Mouse (Mus musculus) limb, embryonic 12.5 days (tissue): ENCODE measurements around the gene Serpinb6b. TPM values are rescaled to one million over a fixed set of nuclear protein-coding genes. Genes with fewer than 3 reads are reported as not detected.

Experiments used
- ATAC-seq: fragments of 200-750 bp; cut with Nextera tagmentation; 2 replicates; pipeline ENCODE4 v1.8.0; 2017; ENCODE audit warnings: low read depth, moderate TSS enrichment; ENCODE audit not compliant: insufficient number of reproducible peaks, insufficient read depth, low FRiP score, low TSS enrichment
- H3K27ac ChIP-seq: fragments of 300-500 bp; sonication (generic); 2 replicates; pipeline ENCODE4 v1.5.1; 2016; ENCODE audit warnings: mild to moderate bottlenecking, moderate library complexity
- H3K27me3 ChIP-seq: fragments of 300-500 bp; sonication (generic); 2 replicates; pipeline ENCODE4 v1.6.1; 2016; ENCODE audit warnings: mild to moderate bottlenecking, moderate library complexity
- H3K36me3 ChIP-seq: fragments of 300-500 bp; sonication (generic); 2 replicates; pipeline ENCODE4 v1.6.1; 2016; ENCODE audit warnings: mild to moderate bottlenecking, moderate library complexity
- H3K4me1 ChIP-seq: fragments of 300-500 bp; sonication (generic); replicated peaks from 2 replicates; pipeline ENCODE4 v1.6.1; 2016
- H3K4me2 ChIP-seq: fragments of 300-500 bp; sonication (generic); 2 replicates; pipeline ENCODE4 v1.6.1; 2016; ENCODE audit warnings: mild to moderate bottlenecking, moderate library complexity
- H3K4me3 ChIP-seq: fragments of 300-500 bp; sonication (generic); replicated peaks from 2 replicates; pipeline ENCODE4 v1.5.1; 2016; ENCODE audit warnings: mild to moderate bottlenecking
- H3K9ac ChIP-seq: fragments of 300-500 bp; sonication (generic); replicated peaks from 2 replicates; pipeline ENCODE4 v1.6.1; 2016; ENCODE audit warnings: mild to moderate bottlenecking, moderate library complexity
- H3K9me3 ChIP-seq: fragments of 300-500 bp; sonication (generic); 2 replicates; pipeline ENCODE4 v1.6.1; 2016; ENCODE audit warnings: mild to moderate bottlenecking, moderate library complexity
- WGBS: fragments of 180-500 bp; shearing (Covaris S2); methylation state at CpG from one replicate; pipeline ENCODE4 v1.1.7; 2016; 5-methylcytosine and 5-hydroxymethylcytosine counted together
- polyA plus RNA-seq: library from polyadenylated mRNA; unstranded; fragments of >200 nt; fragmentation: Nextera tagmentation; extraction: Ambion mirVana; gene quantifications from 2 replicates; pipeline ENCODE4 v1.2.1, GENCODE M21; 2016

Gene Serpinb6b
- polyA plus RNA-seq, 1 experiment from 2014 or later: 0.43 TPM

DNA sequence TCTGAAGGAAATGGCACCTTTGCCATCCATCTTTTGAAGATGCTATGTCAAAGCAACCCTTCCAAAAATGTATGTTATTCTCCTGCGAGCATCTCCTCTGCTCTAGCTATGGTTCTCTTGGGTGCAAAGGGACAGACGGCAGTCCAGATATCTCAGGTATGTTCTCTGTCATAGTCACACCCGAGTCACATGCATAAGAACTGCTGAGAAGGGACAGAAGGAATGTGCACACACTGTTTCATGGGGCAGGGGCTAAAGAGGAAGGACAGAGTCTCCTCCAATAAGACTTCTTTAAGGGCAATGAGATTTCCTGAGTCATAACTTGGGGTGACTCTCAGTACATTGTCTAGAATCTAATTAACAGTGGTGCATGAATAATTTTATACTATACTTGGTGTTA is 41.5 kb downstream of the Serpinb6b start:
- Histone ChIP-seq H3K4me3 (no peak overlapping the region), H3K4me2 (no peak overlapping the region), H3K36me3 (no peaks in the 10 kb centered on the region), H3K9ac (no peak overlapping the region), H3K27me3 (no peaks in the 10 kb centered on the region), H3K9me3 (no peaks in the 10 kb centered on the region), H3K4me1 (0 out of 2 replicates have a peak, but pooled peaks cover 5% of the 10 kb centered on the region), H3K27ac (no peak overlapping the region)
- 79% methylated on average over 3 of the region's 3 CpGs for WGBS
- ATAC-seq: no peak

DNA sequence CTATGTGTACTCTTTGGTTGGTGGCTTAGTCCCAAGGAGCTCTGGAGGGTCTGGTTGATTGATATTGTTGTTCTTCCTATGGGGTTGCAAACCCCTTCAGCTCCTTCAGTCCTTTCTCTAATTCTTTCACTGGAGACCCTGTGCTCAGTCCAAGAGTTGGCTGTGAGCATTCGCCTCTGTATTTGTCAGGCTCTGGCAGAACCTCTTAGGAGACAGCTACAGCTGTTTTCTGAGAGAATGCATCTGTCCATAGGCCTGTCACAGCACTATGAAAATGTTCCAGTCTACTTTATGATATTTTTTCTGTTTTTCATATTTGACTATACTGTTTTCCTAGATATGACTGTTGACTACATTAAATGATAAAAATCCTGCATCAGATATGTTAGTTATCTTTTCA is 47.4 kb downstream of the Serpinb6b start:
- WGBS: 90% methylated on average over 1 of the region's 1 CpGs
- Histone ChIP-seq H3K27ac (no peak overlapping the region), H3K36me3 (no peaks in the 10 kb centered on the region), H3K4me1 (no peaks in the 10 kb centered on the region), H3K4me3 (no peak overlapping the region), H3K4me2 (no peak overlapping the region), H3K9me3 (no peaks in the 10 kb centered on the region), H3K9ac (no peak overlapping the region), H3K27me3 (no peaks in the 10 kb centered on the region)
- ATAC-seq: no peak

DNA sequence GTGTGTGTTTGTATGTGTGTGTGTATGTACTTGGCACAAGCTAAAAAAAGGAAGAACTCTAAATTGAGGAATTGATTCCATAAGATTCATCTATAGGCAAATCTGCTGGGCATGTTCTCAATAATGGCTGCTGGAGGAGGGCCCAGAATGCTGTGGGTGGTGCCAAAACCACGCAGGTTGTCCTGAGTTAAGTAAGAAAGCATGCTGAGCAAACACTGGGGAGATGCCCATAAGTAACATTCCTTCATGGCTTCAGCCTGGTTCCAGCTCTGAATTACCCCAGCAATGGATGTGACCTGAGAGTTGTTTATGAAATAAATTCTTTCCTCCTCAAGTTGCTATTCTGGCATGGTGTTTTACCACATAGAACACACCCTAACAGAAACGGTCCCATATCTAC is 48.3 kb downstream of the Serpinb6b start:
- WGBS: 82% methylated on average over 2 of the region's 2 CpGs
- H3K27me3 ChIP-seq: no peaks in the 10 kb centered on the region
- no peaks in the 10 kb centered on the region for H3K9me3 ChIP-seq
- no peaks in the 10 kb centered on the region for H3K36me3 ChIP-seq
- H3K4me2 ChIP-seq: no peak overlapping the region
- no peak overlapping the region for H3K27ac ChIP-seq
- H3K9ac ChIP-seq: no peak overlapping the region
- no peak overlapping the region for H3K4me3 ChIP-seq
- ATAC-seq: no peak
- no peaks in the 10 kb centered on the region for H3K4me1 ChIP-seq

DNA sequence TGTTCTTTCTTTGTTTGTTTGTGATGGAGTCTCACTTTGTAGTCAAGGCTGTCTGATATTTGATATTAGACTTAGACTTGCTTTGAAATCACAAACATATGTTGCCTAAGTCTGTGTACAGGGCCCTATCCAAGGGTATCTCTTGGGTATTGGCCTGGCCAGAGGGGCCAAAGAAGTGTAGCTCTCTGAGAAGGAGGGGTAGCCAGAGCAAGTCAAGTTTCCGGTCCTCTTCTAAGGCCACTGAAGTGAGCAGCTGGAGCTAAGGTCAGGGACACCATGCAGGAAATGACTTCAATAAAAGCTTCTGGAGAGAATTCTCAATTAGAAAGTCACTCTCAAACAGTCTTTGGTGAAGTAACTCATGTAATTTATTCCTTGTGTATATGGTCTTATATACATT is 57.4 kb downstream of the Serpinb6b start:
- Histone ChIP-seq H3K4me3 (no peak overlapping the region), H3K4me1 (no peaks in the 10 kb centered on the region), H3K9me3 (0 out of 2 replicates have a peak, but pooled peaks cover 6% of the 10 kb centered on the region), H3K4me2 (no peak overlapping the region), H3K9ac (no peak overlapping the region), H3K36me3 (no peaks in the 10 kb centered on the region), H3K27me3 (no peaks in the 10 kb centered on the region), H3K27ac (no peak overlapping the region)
- 76% methylated on average over 1 of the region's 1 CpGs for WGBS
- no peak for ATAC-seq

DNA sequence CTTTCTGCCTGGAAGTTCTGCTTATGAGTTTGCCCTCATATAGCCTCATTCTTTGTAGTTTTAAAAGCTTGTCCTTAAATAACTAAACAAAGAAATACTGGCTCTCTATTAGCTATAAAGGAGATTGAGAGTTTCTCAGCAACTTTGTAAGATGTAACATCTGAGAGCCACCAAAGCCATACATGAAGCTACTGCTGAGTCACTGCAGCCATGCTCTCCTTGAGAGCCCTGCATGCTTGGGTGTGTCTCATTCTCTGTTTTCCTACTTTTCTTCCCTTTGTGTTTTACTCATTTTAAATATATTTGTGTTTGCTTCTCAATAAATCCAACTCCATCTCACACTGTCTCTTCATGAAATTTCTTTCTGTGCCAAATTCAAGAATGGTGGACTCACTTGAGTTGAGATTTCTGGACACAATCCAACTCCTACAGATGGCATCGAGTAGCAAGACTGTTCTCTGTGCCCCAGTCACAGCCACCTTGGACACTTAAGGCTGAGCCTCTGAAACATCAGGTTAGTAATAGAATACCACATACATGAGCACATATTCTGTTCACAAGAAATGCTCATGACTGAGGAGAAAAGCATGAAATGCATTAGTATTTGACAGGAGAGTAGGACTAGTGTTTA is 61.5 kb downstream of the Serpinb6b start:
- WGBS: 70% methylated on average over 1 of the region's 1 CpGs
- Histone ChIP-seq H3K27me3 (no peaks in the 10 kb centered on the region), H3K9me3 (no peaks in the 10 kb centered on the region), H3K4me3 (no peak overlapping the region), H3K9ac (no peak overlapping the region), H3K4me2 (no peak overlapping the region), H3K36me3 (no peaks in the 10 kb centered on the region), H3K4me1 (no peaks in the 10 kb centered on the region), H3K27ac (no peak overlapping the region)
- no peak for ATAC-seq

DNA sequence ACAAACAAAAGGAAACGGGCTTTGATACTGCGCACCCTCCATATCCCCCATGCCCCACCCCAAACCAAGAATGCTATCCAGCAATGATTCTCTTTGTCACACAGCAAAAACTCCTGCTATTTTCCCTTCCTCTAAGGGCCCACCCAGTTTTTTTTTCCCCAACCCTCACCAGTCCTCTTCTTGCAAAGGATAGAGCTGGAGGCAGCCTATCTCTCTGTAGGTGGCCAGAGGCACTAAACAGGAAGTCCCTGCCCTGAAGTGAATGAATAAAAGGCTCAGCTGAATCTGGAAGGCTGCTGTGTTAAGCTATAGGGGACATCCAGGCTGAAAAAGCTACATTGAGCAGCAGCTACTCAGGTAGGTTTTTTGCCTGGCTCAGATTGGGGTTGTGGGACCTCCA is 62.2 kb downstream of the Serpinb6b start, which contains the start of gene Serpinb9b:
Gene Serpinb9b (plus strand): TSS at position 173 of the 400 bp plus-strand sequence.
- H3K9ac ChIP-seq: no peak within 1 kb of the TSS
- no peak for ATAC-seq
- WGBS: 85% methylated on average over 2 of the region's 2 CpGs

DNA sequence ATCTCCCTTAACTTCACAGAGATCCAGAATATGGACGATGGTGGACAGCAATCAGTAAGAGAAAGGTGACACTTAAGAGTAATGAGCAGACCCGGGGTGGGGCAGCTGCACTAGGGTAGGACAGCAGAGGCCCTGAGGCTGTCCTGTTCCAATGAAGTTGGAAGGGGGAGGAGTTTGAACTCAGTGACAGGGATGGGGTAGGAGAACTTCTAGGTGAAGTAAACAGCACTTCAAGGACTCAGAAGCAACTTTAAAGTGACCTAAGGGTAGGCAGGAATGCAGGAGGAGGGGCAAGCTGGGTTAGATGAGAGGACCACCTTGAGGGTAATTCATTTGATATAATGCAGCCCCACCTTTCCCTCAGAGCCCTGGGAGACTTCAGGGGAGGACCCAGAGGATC is 63.1 kb downstream of the Serpinb6b start:
- no peaks in the 10 kb centered on the region for H3K27me3 ChIP-seq
- no peak overlapping the region for H3K4me3 ChIP-seq
- H3K4me2 ChIP-seq: no peak overlapping the region
- no peak overlapping the region for H3K27ac ChIP-seq
- H3K9ac ChIP-seq: no peak overlapping the region
- no peaks in the 10 kb centered on the region for H3K36me3 ChIP-seq
- no peak for ATAC-seq
- 18% methylated on average over 2 of the region's 2 CpGs for WGBS
- no peaks in the 10 kb centered on the region for H3K9me3 ChIP-seq
- H3K4me1 ChIP-seq: no peaks in the 10 kb centered on the region

More for the DNA sequence above, 62.2 kb downstream of the Serpinb6b start, which contains the start of gene Serpinb9b:
- no peaks in the 10 kb centered on the region for H3K9me3 ChIP-seq
- H3K4me2 ChIP-seq: no peak within 1 kb of the TSS
- H3K27me3 ChIP-seq: no peaks in the 10 kb centered on the region
- H3K4me1 ChIP-seq: no peaks in the 10 kb centered on the region
- no peak within 1 kb of the TSS for H3K4me3 ChIP-seq
- no peaks in the 10 kb centered on the region for H3K36me3 ChIP-seq
- H3K27ac ChIP-seq: no peak within 1 kb of the TSS

DNA sequence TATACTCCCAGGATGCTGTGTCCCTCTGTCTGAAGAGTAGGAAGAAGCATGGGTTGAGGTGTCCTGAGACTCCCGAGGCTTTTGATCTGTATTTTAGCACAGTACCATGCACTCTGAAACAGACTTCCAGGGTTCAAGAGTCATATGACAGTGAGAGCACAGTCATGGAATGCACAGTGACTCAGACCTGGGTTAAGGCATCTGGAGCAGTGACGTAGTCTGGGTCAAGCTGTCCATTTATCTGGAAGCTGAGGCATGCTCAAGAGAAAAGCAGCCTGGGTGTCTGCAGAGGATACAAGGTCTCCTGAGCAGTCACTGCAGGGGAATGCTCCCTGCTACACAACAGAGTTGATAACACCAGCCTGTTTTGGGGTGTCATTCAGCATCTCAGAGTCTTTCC is 63.5 kb downstream of the Serpinb6b start:
- Histone ChIP-seq H3K4me1 (no peaks in the 10 kb centered on the region), H3K36me3 (no peaks in the 10 kb centered on the region), H3K4me3 (no peak overlapping the region), H3K9ac (no peak overlapping the region), H3K27ac (no peak overlapping the region), H3K4me2 (no peak overlapping the region), H3K9me3 (no peaks in the 10 kb centered on the region), H3K27me3 (no peaks in the 10 kb centered on the region)
- 59% methylated on average over 2 of the region's 2 CpGs for WGBS
- ATAC-seq: no peak

Other genes with a start within 250 kb of the Serpinb6b start
- 3.0 and 3.7 TPM in 2 replicates for gene Mylk4, start 181.3 kb upstream of the Serpinb6b start, polyA plus RNA-seq
- 34.5 and 34.7 TPM in 2 replicates for gene Wrnip1, start 163.2 kb upstream of the Serpinb6b start, polyA plus RNA-seq
- not detected in 2 replicates for gene D930007J09Rik, start 162.4 kb upstream of the Serpinb6b start, polyA plus RNA-seq
- gene Serpinb1a, start 114.0 kb upstream of the Serpinb6b start, polyA plus RNA-seq: 1.5 and 1.9 TPM in 2 replicates
- not detected in 2 replicates for gene Serpinb1c, start 67.0 kb upstream of the Serpinb6b start, polyA plus RNA-seq
- gene Serpinb9, start 38.0 kb downstream of the Serpinb6b start, polyA plus RNA-seq: 1.6 and 1.7 TPM in 2 replicates
- not detected in 2 replicates for gene Serpinb9b, start 62.2 kb downstream of the Serpinb6b start, polyA plus RNA-seq
- 0.11 and 0.20 TPM in 2 replicates for gene Serpinb1b, start 113.4 kb downstream of the Serpinb6b start, polyA plus RNA-seq
- gene Serpinb9c, start 194.5 kb downstream of the Serpinb6b start, polyA plus RNA-seq: not detected in 2 replicates
- gene Serpinb9d, start 227.8 kb downstream of the Serpinb6b start, polyA plus RNA-seq: not detected in 2 replicates